Mouse (Mus musculus) neural tube, embryonic 12.5 days (tissue): ENCODE measurements at regions not wholly inside any gene's neighbourhood (a gene's known extent, or its start where the extent isn't known, plus 50 kb on each side); places are given as distances from the start of the nearest gene placed in this dataset.
A peak's percentile ranks its signal among the peaks of the same experiment; 100 is the strongest.

Experiments used
- ATAC-seq: fragments of 200-750 bp; cut with Nextera tagmentation; 2 replicates; pipeline ENCODE4 v1.8.0; 2017; ENCODE audit warnings: low read depth, mild to moderate bottlenecking, moderate TSS enrichment, moderate library complexity; ENCODE audit not compliant: low FRiP score
- H3K27ac ChIP-seq: fragments of 300-500 bp; sonication (generic); 2 replicates; pipeline ENCODE4 v1.5.1; 2016
- H3K27me3 ChIP-seq: fragments of 300-500 bp; sonication (generic); replicated peaks from 2 replicates; pipeline ENCODE4 v1.6.1; 2016; ENCODE audit warnings: mild to moderate bottlenecking
- H3K36me3 ChIP-seq: fragments of 300-500 bp; sonication (generic); 2 replicates; pipeline ENCODE4 v1.6.1; 2016; ENCODE audit warnings: mild to moderate bottlenecking
- H3K4me1 ChIP-seq: fragments of 300-500 bp; sonication (generic); 2 replicates; pipeline ENCODE4 v1.6.1; 2016
- H3K4me2 ChIP-seq: fragments of 300-500 bp; sonication (generic); replicated peaks from 2 replicates; pipeline ENCODE4 v1.6.1; 2016; ENCODE audit warnings: mild to moderate bottlenecking
- H3K4me3 ChIP-seq: fragments of 300-500 bp; sonication (generic); 2 replicates; pipeline ENCODE4 v1.5.1; 2016
- H3K9ac ChIP-seq: fragments of 300-500 bp; sonication (generic); 2 replicates; pipeline ENCODE4 v1.6.1; 2016; ENCODE audit warnings: mild to moderate bottlenecking
- H3K9me3 ChIP-seq: fragments of 300-500 bp; sonication (generic); 2 replicates; pipeline ENCODE4 v1.6.1; 2016; ENCODE audit warnings: mild to moderate bottlenecking
- WGBS: fragments of 180-500 bp; shearing (Covaris S2); methylation state at CpG from one replicate; pipeline ENCODE4 v1.1.7; 2016; 5-methylcytosine and 5-hydroxymethylcytosine counted together

- no peak overlapping the region for H3K4me2 ChIP-seq
- H3K36me3 ChIP-seq: no peaks in the 10 kb centered on the region
- H3K9me3 ChIP-seq: no peaks in the 10 kb centered on the region
- no peaks in the 10 kb centered on the region for H3K27me3 ChIP-seq
- no peak overlapping the region for H3K4me3 ChIP-seq
- WGBS: 80% methylated on average over 2 of the region's 2 CpGs
- H3K4me1 ChIP-seq: no peaks in the 10 kb centered on the region
- no peak overlapping the region for H3K27ac ChIP-seq
- ATAC-seq: no peak
- H3K9ac ChIP-seq: no peak overlapping the region
These were observed 1786.1 kb downstream of the 9330182O14Rik start for GRCm38 (mm10) chr15:41920270-41920669.

GRCm38 (mm10) chr15:41936697-41937096, 1802.5 kb downstream of the 9330182O14Rik start:
- WGBS: 38% methylated on average over 2 of the region's 2 CpGs
- Histone ChIP-seq H3K4me1 (no peaks in the 10 kb centered on the region), H3K9ac (no peak overlapping the region), H3K4me2 (no peak overlapping the region), H3K9me3 (peaks cover 10% of the 10 kb centered on the region), H3K27ac (no peak overlapping the region), H3K4me3 (no peak overlapping the region), H3K36me3 (no peaks in the 10 kb centered on the region), H3K27me3 (no peaks in the 10 kb centered on the region)
- ATAC-seq: 0 out of 2 replicates have a peak, but pooled peaks have one; percentile 56

- 82% methylated on average over 2 of the region's 2 CpGs for WGBS
- Histone ChIP-seq H3K4me3 (no peak overlapping the region), H3K27ac (no peak overlapping the region), H3K4me2 (no peak overlapping the region), H3K4me1 (no peaks in the 10 kb centered on the region), H3K36me3 (no peaks in the 10 kb centered on the region), H3K27me3 (no peaks in the 10 kb centered on the region), H3K9me3 (no peaks in the 10 kb centered on the region), H3K9ac (no peak overlapping the region)
- no peak for ATAC-seq
These were observed 1811.1 kb downstream of the 9330182O14Rik start for GRCm38 (mm10) chr15:41945226-41945625.

- Histone ChIP-seq H3K27ac (no peak overlapping the region), H3K9ac (no peak overlapping the region), H3K4me1 (no peaks in the 10 kb centered on the region), H3K27me3 (no peaks in the 10 kb centered on the region), H3K36me3 (no peaks in the 10 kb centered on the region), H3K9me3 (no peaks in the 10 kb centered on the region), H3K4me2 (no peak overlapping the region), H3K4me3 (no peak overlapping the region)
- ATAC-seq: no peak
These were observed 1813.7 kb downstream of the 9330182O14Rik start for GRCm38 (mm10) chr15:41947888-41948287.

GRCm38 (mm10) chr15:41948347-41949093, 1814.4 kb downstream of the 9330182O14Rik start:
- Histone ChIP-seq H3K4me2 (no peak overlapping the region), H3K9ac (no peak overlapping the region), H3K4me1 (no peaks in the 10 kb centered on the region), H3K36me3 (no peaks in the 10 kb centered on the region), H3K27ac (no peak overlapping the region), H3K27me3 (no peaks in the 10 kb centered on the region), H3K9me3 (no peaks in the 10 kb centered on the region), H3K4me3 (no peak overlapping the region)
- peak; percentile 54; the same call in 1 of the 2 replicates for ATAC-seq
- 60% methylated on average over 4 of the region's 4 CpGs for WGBS

- H3K9ac ChIP-seq: no peak overlapping the region
- no peak overlapping the region for H3K4me2 ChIP-seq
- H3K9me3 ChIP-seq: no peaks in the 10 kb centered on the region
- H3K4me1 ChIP-seq: no peaks in the 10 kb centered on the region
- WGBS: 74% methylated on average over 6 of the region's 6 CpGs
- no peaks in the 10 kb centered on the region for H3K27me3 ChIP-seq
- no peak overlapping the region for H3K4me3 ChIP-seq
- H3K36me3 ChIP-seq: no peaks in the 10 kb centered on the region
- no peak overlapping the region for H3K27ac ChIP-seq
- ATAC-seq: peak; percentile 66; the same call in 1 of the 2 replicates
These were observed 1814.9 kb downstream of the 9330182O14Rik start for GRCm38 (mm10) chr15:41949094-41949461.

- no peaks in the 10 kb centered on the region for H3K27me3 ChIP-seq
- H3K4me1 ChIP-seq: no peaks in the 10 kb centered on the region
- H3K4me3 ChIP-seq: no peak overlapping the region
- no peak overlapping the region for H3K9ac ChIP-seq
- H3K36me3 ChIP-seq: no peaks in the 10 kb centered on the region
- H3K4me2 ChIP-seq: no peak overlapping the region
- ATAC-seq: 0 out of 2 replicates have a peak, but pooled peaks have one; percentile 29
- H3K9me3 ChIP-seq: no peaks in the 10 kb centered on the region
- WGBS: 72% methylated on average over 5 of the region's 5 CpGs
- no peak overlapping the region for H3K27ac ChIP-seq
These were observed 1817.1 kb downstream of the 9330182O14Rik start for GRCm38 (mm10) chr15:41951276-41951675.

GRCm38 (mm10) chr15:41960597-41960996, 1826.4 kb downstream of the 9330182O14Rik start:
- no peaks in the 10 kb centered on the region for H3K4me1 ChIP-seq
- H3K36me3 ChIP-seq: no peaks in the 10 kb centered on the region
- no peak overlapping the region for H3K4me3 ChIP-seq
- no peaks in the 10 kb centered on the region for H3K9me3 ChIP-seq
- no peak overlapping the region for H3K27ac ChIP-seq
- no peak for ATAC-seq
- no peak overlapping the region for H3K4me2 ChIP-seq
- H3K9ac ChIP-seq: no peak overlapping the region
- no peaks in the 10 kb centered on the region for H3K27me3 ChIP-seq

GRCm38 (mm10) chr15:41970877-41971276, 1836.7 kb downstream of the 9330182O14Rik start:
- Histone ChIP-seq H3K4me1 (no peaks in the 10 kb centered on the region), H3K27me3 (no peaks in the 10 kb centered on the region), H3K36me3 (no peaks in the 10 kb centered on the region), H3K4me3 (no peak overlapping the region), H3K9me3 (no peaks in the 10 kb centered on the region), H3K4me2 (no peak overlapping the region), H3K27ac (no peak overlapping the region), H3K9ac (no peak overlapping the region)
- WGBS: 92% methylated on average over 6 of the region's 6 CpGs
- no peak for ATAC-seq

- Histone ChIP-seq H3K4me3 (no peak overlapping the region), H3K27ac (no peak overlapping the region), H3K4me1 (no peaks in the 10 kb centered on the region), H3K36me3 (no peaks in the 10 kb centered on the region), H3K4me2 (no peak overlapping the region), H3K9ac (no peak overlapping the region), H3K9me3 (no peaks in the 10 kb centered on the region), H3K27me3 (no peaks in the 10 kb centered on the region)
- ATAC-seq: peak; percentile 75; the same call in 1 of the 2 replicates
- WGBS: 5% methylated on average over 8 of the region's 8 CpGs
These were observed 1839.1 kb downstream of the 9330182O14Rik start for GRCm38 (mm10) chr15:41973263-41973662.

GRCm38 (mm10) chr15:41977196-41977595, 1843.0 kb downstream of the 9330182O14Rik start:
- H3K27ac ChIP-seq: no peak overlapping the region
- no peaks in the 10 kb centered on the region for H3K36me3 ChIP-seq
- no peak for ATAC-seq
- no peak overlapping the region for H3K4me2 ChIP-seq
- WGBS: 92% methylated on average over 2 of the region's 2 CpGs
- no peaks in the 10 kb centered on the region for H3K9me3 ChIP-seq
- no peak overlapping the region for H3K4me3 ChIP-seq
- H3K9ac ChIP-seq: no peak overlapping the region
- no peaks in the 10 kb centered on the region for H3K27me3 ChIP-seq
- H3K4me1 ChIP-seq: no peaks in the 10 kb centered on the region

- no peaks in the 10 kb centered on the region for H3K36me3 ChIP-seq
- H3K9ac ChIP-seq: no peak overlapping the region
- no peak overlapping the region for H3K27ac ChIP-seq
- H3K27me3 ChIP-seq: no peaks in the 10 kb centered on the region
- no peaks in the 10 kb centered on the region for H3K4me1 ChIP-seq
- no peak for ATAC-seq
- no peak overlapping the region for H3K4me3 ChIP-seq
- 93% methylated on average over 12 of the region's 12 CpGs for whole genome bisulfite sequencing
- no peaks in the 10 kb centered on the region for H3K9me3 ChIP-seq
- no peak overlapping the region for H3K4me2 ChIP-seq
These were observed 1843.6 kb downstream of the 9330182O14Rik start for GRCm38 (mm10) chr15:41977649-41978231.

- H3K27ac ChIP-seq: no peak overlapping the region
- H3K27me3 ChIP-seq: no peaks in the 10 kb centered on the region
- H3K4me3 ChIP-seq: no peak overlapping the region
- no peak overlapping the region for H3K9ac ChIP-seq
- no peak for ATAC-seq
- no peaks in the 10 kb centered on the region for H3K36me3 ChIP-seq
- H3K9me3 ChIP-seq: no peaks in the 10 kb centered on the region
- WGBS: 82% methylated on average over 6 of the region's 6 CpGs
- no peaks in the 10 kb centered on the region for H3K4me1 ChIP-seq
- H3K4me2 ChIP-seq: no peak overlapping the region
These were observed 1849.1 kb downstream of the 9330182O14Rik start for GRCm38 (mm10) chr15:41983261-41983660.
